In the genomic region with DNA sequence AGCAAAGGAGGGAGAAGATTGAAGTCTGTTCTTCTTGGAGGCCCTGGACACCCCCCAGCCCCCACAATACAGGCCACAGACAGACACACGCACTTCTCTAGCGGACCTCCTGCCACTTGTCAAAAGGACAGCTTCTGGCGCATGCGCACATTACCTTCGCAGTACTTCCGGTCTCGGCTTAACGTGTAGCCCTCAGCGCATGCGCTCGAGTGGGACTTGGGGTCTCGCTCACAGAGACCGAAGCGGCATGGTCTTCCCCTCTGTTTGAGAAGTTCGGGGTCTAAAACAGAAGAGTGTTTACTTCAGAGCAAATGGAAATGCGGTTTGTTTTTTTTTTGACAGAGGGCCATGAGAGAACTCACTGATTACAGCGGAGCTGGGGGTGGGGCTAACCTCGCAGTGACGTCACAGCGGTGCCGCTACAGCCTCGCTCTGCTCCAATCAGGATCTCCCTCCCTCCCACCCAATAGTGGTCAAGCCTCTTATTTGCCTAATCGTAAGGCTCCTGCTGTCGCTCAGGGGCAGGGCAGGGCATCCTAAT, we compare ENCODE assay signal across 8 mouse cellular contexts. TPM values are rescaled to one million over a fixed set of nuclear protein-coding genes. Genes with fewer than 3 reads are reported as not detected.
DNase-seq lines count a peak whose midpoint lies in the region; ATAC-seq and TF ChIP-seq lines count a peak whose summit lies in the region.

No protein-coding gene starts in this region.

- WGBS in forebrain, embryonic 10.5 days, result under 1% methylated on average over 24 of the region's 24 CpGs
- WGBS in heart, embryonic 15.5 days, result under 1% methylated on average over 24 of the region's 24 CpGs
- WGBS in liver, embryonic 14.5 days (ENCODE audit: insufficient replicate concordance), result 2% methylated on average over 24 of the region's 24 CpGs
- 5% methylated on average over 24 of the region's 24 CpGs for WGBS in neural tube, embryonic 11.5 days
- whole genome bisulfite sequencing in stomach, postnatal 0 days, result under 1% methylated on average over 24 of the region's 24 CpGs

- 0 out of 2 replicates have a peak, but pooled peaks have one; percentile 9 for TF ChIP-seq CTCF in liver, embryonic 14.5 days (IDR thresholded peaks at IDR 0.05; ENCODE audit: low read depth)
- no peak for TF ChIP-seq CTCF in stomach, postnatal 0 days (IDR thresholded peaks at IDR 0.05; ENCODE audit: low read depth)

- H3K4me3 ChIP-seq in forebrain, embryonic 10.5 days, result peak overlapping the region; percentile 61
- H3K4me3 ChIP-seq in heart, embryonic 15.5 days, result peak overlapping the region; percentile 68
- peak overlapping the region; percentile 71 to 99 for H3K4me3 ChIP-seq in liver, embryonic 14.5 days (ENCODE audit: insufficient read depth in 1 of 2, low read depth in 2 of 2, low read length in 2 of 2)
- H3K4me3 ChIP-seq in neural tube, embryonic 11.5 days (ENCODE audit: low read depth, low read length), result peak overlapping the region; percentile 35
- H3K4me3 ChIP-seq in stomach, postnatal 0 days (ENCODE audit: low read depth, low read length), result peak overlapping the region; percentile 57

- H3K9me3 ChIP-seq in forebrain, embryonic 10.5 days, result no peaks in the 10 kb centered on the region
- H3K9me3 ChIP-seq in heart, embryonic 15.5 days (replicated peaks), result no peaks in the 10 kb centered on the region
- no peaks in the 10 kb centered on the region for H3K9me3 ChIP-seq in liver, embryonic 14.5 days (ENCODE audit: control insufficient read depth, low read length)
- H3K9me3 ChIP-seq in neural tube, embryonic 11.5 days (ENCODE audit: control insufficient read depth, low read length), result no peaks in the 10 kb centered on the region
- H3K9me3 ChIP-seq in stomach, postnatal 0 days (ENCODE audit: control insufficient read depth, low read length), result no peaks in the 10 kb centered on the region

- ATAC-seq in heart, embryonic 15.5 days (replicated peaks; ENCODE audit: insufficient number of reproducible peaks, insufficient read depth, low FRiP score, low read depth), result peak; percentile 94
- peak; percentile 98 for ATAC-seq in liver, embryonic 14.5 days (ENCODE audit: insufficient read depth)
- ATAC-seq in neural tube, embryonic 11.5 days (ENCODE audit: insufficient read depth, low FRiP score, low TSS enrichment), result peak; percentile 99
- ATAC-seq in stomach, postnatal 0 days (ENCODE audit: low FRiP score, low TSS enrichment), result peak; percentile 97

- no peak for TF ChIP-seq EP300 in liver, embryonic 14.5 days (IDR thresholded peaks at IDR 0.05; ENCODE audit: low read depth)
- no peak for TF ChIP-seq EP300 in stomach, postnatal 0 days (optimal IDR thresholded peaks at IDR 0.05)

- DNase-seq in CD8-positive naive resting alpha-beta T cell, adult 2 months (ENCODE audit: low read depth in 2 of 2, low spot score in 2 of 2), result peak; percentile 87 to 88
- peak; percentile 94 for DNase-seq in c-Kit-positive CD71-negative TER-119-negative erythroid progenitor cells, embryonic 14.5 days (ENCODE audit: low read depth)
- peak; percentile 90 for DNase-seq in forebrain, embryonic 10.5 days (ENCODE audit: extremely low spot score, low spot score)
- DNase-seq in kidney, postnatal 25 days, result peak; percentile 96
- peak; percentile 87 to 93 (median 91) for DNase-seq in liver, embryonic 14.5 days (ENCODE audit: low read depth in 3 of 3, low spot score in 3 of 3)
- peak; percentile 95 for DNase-seq in neural tube, embryonic 11.5 days (ENCODE audit: low spot score)
- peak; percentile 90 for DNase-seq in stomach, postnatal 0 days (ENCODE audit: low spot score)

- H3K4me2 ChIP-seq in heart, embryonic 15.5 days, result peak overlapping the region; percentile 66
- peak overlapping the region; percentile 74 for H3K4me2 ChIP-seq in liver, embryonic 14.5 days (ENCODE audit: low read depth)
- peak overlapping the region; percentile 58 for H3K4me2 ChIP-seq in neural tube, embryonic 11.5 days (ENCODE audit: low read depth)
- peak overlapping the region; percentile 77 for H3K4me2 ChIP-seq in stomach, postnatal 0 days (replicated peaks; ENCODE audit: low read depth)

- H3K4me1 ChIP-seq in forebrain, embryonic 10.5 days, result peaks cover 10% of the 10 kb centered on the region
- peaks cover 9% of the 10 kb centered on the region; the same call in 1 of the 2 replicates for H3K4me1 ChIP-seq in heart, embryonic 15.5 days (replicated peaks)
- H3K4me1 ChIP-seq in liver, embryonic 14.5 days (replicated peaks; ENCODE audit: control insufficient read depth in 2 of 2, insufficient read depth in 2 of 2, low read length in 1 of 2), result peaks cover 2 to 9% of the 10 kb centered on the region in 2 experiments; a peak in 3 of 4 replicates
- no peaks in the 10 kb centered on the region for H3K4me1 ChIP-seq in neural tube, embryonic 11.5 days (ENCODE audit: control insufficient read depth, insufficient read depth, low read length)
- H3K4me1 ChIP-seq in stomach, postnatal 0 days (replicated peaks; ENCODE audit: control insufficient read depth, insufficient read depth), result no peaks in the 10 kb centered on the region

- peak overlapping the region; percentile 58 for H3K9ac ChIP-seq in heart, embryonic 15.5 days
- H3K9ac ChIP-seq in liver, embryonic 14.5 days (replicated peaks), result peak overlapping the region; percentile 58
- peak overlapping the region; percentile 44 for H3K9ac ChIP-seq in neural tube, embryonic 11.5 days (ENCODE audit: low read length)
- peak overlapping the region; percentile 59 for H3K9ac ChIP-seq in stomach, postnatal 0 days (ENCODE audit: low read length)

- H3K36me3 ChIP-seq in forebrain, embryonic 10.5 days (replicated peaks), result no peaks in the 10 kb centered on the region
- H3K36me3 ChIP-seq in heart, embryonic 15.5 days, result no peaks in the 10 kb centered on the region
- no peaks in the 10 kb centered on the region for H3K36me3 ChIP-seq in liver, embryonic 14.5 days (replicated peaks; ENCODE audit: control insufficient read depth, insufficient read depth, low read depth)
- H3K36me3 ChIP-seq in neural tube, embryonic 11.5 days (ENCODE audit: control insufficient read depth, insufficient read depth, low read length), result no peaks in the 10 kb centered on the region
- H3K36me3 ChIP-seq in stomach, postnatal 0 days (ENCODE audit: control insufficient read depth, insufficient read depth, low read length), result no peaks in the 10 kb centered on the region

- H3K27me3 ChIP-seq in forebrain, embryonic 10.5 days (ENCODE audit: poor library complexity, severe bottlenecking), result peaks cover 3% of the 10 kb centered on the region; the same call in 1 of the 2 replicates
- H3K27me3 ChIP-seq in heart, embryonic 15.5 days, result no peaks in the 10 kb centered on the region
- H3K27me3 ChIP-seq in liver, embryonic 14.5 days (ENCODE audit: control insufficient read depth, insufficient read depth, low read length), result no peaks in the 10 kb centered on the region
- no peaks in the 10 kb centered on the region for H3K27me3 ChIP-seq in neural tube, embryonic 11.5 days (ENCODE audit: control insufficient read depth, insufficient read depth, low read length)
- H3K27me3 ChIP-seq in stomach, postnatal 0 days (ENCODE audit: control insufficient read depth, insufficient read depth, low read length), result no peaks in the 10 kb centered on the region

- H3K27ac ChIP-seq in forebrain, embryonic 10.5 days, result peak overlapping the region; percentile 89
- peak overlapping the region; percentile 77 for H3K27ac ChIP-seq in heart, embryonic 15.5 days
- H3K27ac ChIP-seq in liver, embryonic 14.5 days, result no peak overlapping the region
- H3K27ac ChIP-seq in neural tube, embryonic 11.5 days (ENCODE audit: low read depth, low read length), result no peak overlapping the region
- H3K27ac ChIP-seq in stomach, postnatal 0 days (replicated peaks), result peak overlapping the region; percentile 80

RNA-seq across cellular contexts. Expression of a gene that starts 30.1 kb away (rescaled TPM):
- polyA plus RNA-seq in forebrain, embryonic 10.5 days (2016; fragmentation: Nextera tagmentation; extraction: Ambion mirVana), result 1.2 and 1.8 TPM in 2 replicates
- polyA plus RNA-seq in heart, embryonic 15.5 days (2015; fragmentation: Nextera tagmentation; extraction: Ambion mirVana), result 2.3 TPM in 2 replicates
- polyA plus RNA-seq in liver, embryonic 14.5 days (2012; rRNA removed), result 0.42 and 0.77 TPM in 2 replicates
- polyA plus RNA-seq in liver, embryonic 14.5 days (2014; fragmentation: Nextera tagmentation; extraction: Ambion mirVana), result 0.25 and 0.59 TPM in 2 replicates
- 0.59 and 1.7 TPM in 2 replicates for polyA plus RNA-seq in neural tube, embryonic 11.5 days (2014; fragmentation: Nextera tagmentation; extraction: Ambion mirVana)
- 0.52 and 1.3 TPM in 2 replicates for polyA plus RNA-seq in stomach, postnatal 0 days (2015; fragmentation: Nextera tagmentation; extraction: Ambion mirVana)

Comparison
In these comparisons a context has a peak if more than half of its experiments do, and no peak if none do; other contexts are left out.
1. H3K27ac ChIP-seq: peak in forebrain, embryonic 10.5 days (single experiment), heart, embryonic 15.5 days (single experiment) and stomach, postnatal 0 days (single experiment); none in liver, embryonic 14.5 days (single experiment) and neural tube, embryonic 11.5 days (single experiment).
2. H3K4me3 ChIP-seq: peak in every context shown above with its lines; median percentile 85 in liver, embryonic 14.5 days; 68 in heart, embryonic 15.5 days; 61 in forebrain, embryonic 10.5 days; 57 in stomach, postnatal 0 days; 35 in neural tube, embryonic 11.5 days.
3. Peak in every context shown above with its lines, with median percentiles within 50 percentile points of each other: DNase-seq, ATAC-seq, H3K4me2 ChIP-seq and H3K9ac ChIP-seq.